Mouse (Mus musculus): Measurements from ENCODE around the gene Ankdd1b. TPM values are rescaled to one million over a fixed set of nuclear protein-coding genes. Genes with fewer than 3 reads are reported as not detected.

Ankdd1b gene
- polyA plus RNA-seq, 1 experiment from 2014 or later: not detected

DNA sequence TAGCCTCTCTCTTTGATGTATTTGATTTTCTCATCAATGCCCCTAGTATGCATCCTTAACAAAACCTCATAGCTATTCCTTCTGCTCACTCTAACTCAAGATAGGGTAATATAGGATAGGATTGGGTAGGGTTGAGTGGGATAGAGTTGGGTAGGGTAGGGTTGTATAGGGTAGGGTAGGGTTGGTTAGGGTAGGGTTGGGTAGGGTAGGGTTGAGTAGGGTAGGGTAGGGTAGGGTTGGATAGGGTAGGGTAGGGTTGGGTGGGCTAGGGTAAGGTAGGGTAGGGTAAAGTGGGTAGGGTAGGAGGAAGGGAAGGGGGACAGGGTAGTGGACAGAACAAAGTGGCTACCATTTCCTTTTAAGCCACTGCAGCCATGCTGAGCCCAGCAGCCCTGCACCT, 49.8 kb downstream of the Ankdd1b start:
- H3K27ac ChIP-seq: no peak overlapping the region
- peaks cover 29% of the 10 kb centered on the region for H3K36me3 ChIP-seq
- no peaks in the 10 kb centered on the region for H3K9me3 ChIP-seq
- H3K4me3 ChIP-seq: no peak overlapping the region
- no peak for DNase-seq (ENCODE audit: low spot score)
- H3K4me1 ChIP-seq (replicated peaks): no peaks in the 10 kb centered on the region
- no peaks in the 10 kb centered on the region for H3K27me3 ChIP-seq (ENCODE audit: insufficient read depth, poor library complexity, severe bottlenecking)

- no peaks in the 10 kb centered on the region for H3K9me3 ChIP-seq
- WGBS: 92% methylated on average over 4 of the region's 4 CpGs
- H3K36me3 ChIP-seq: peaks cover 57% of the 10 kb centered on the region
- H3K4me1 ChIP-seq (replicated peaks): no peaks in the 10 kb centered on the region
- H3K4me3 ChIP-seq: no peak overlapping the region
- no peaks in the 10 kb centered on the region for H3K27me3 ChIP-seq (ENCODE audit: insufficient read depth, poor library complexity, severe bottlenecking)
- H3K27ac ChIP-seq: no peak overlapping the region
- DNase-seq (ENCODE audit: low spot score): no peak
Measured at GRCm38 (mm10) chr13:96418487-96418886, 52.5 kb downstream of the Ankdd1b start.

GRCm38 (mm10) chr13:96417261-96417813, 53.7 kb downstream of the Ankdd1b start:
- no peak for DNase-seq (ENCODE audit: low spot score)
- H3K27me3 ChIP-seq (ENCODE audit: insufficient read depth, poor library complexity, severe bottlenecking): no peaks in the 10 kb centered on the region
- no peaks in the 10 kb centered on the region for H3K9me3 ChIP-seq
- 82% methylated on average over 5 of the region's 5 CpGs for WGBS
- H3K4me1 ChIP-seq (replicated peaks): no peaks in the 10 kb centered on the region
- peaks cover 68% of the 10 kb centered on the region for H3K36me3 ChIP-seq
- H3K27ac ChIP-seq: no peak overlapping the region
- no peak overlapping the region for H3K4me3 ChIP-seq

DNA sequence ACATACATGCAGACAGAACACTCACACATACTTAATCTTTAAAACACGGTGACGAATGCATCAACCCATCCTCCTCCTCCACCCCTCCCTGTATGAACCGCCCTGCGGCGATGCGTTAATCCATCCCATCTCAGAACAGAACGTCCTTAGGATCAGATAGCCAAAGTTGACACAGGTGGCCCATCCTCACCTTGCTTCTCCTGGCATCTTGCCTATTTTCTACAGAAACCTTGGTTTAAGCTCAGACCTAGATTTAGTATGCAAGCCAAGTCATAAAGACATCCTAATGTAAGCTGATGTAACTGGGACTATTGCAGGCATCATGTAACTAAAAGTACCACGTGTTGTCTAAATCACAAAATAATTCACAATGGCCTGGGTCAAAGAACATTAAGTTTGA, 54.6 kb downstream of the Ankdd1b start:
- no peak overlapping the region for H3K27ac ChIP-seq
- H3K9me3 ChIP-seq: no peaks in the 10 kb centered on the region
- H3K27me3 ChIP-seq (ENCODE audit: insufficient read depth, poor library complexity, severe bottlenecking): no peaks in the 10 kb centered on the region
- no peak for DNase-seq (ENCODE audit: low spot score)
- WGBS: 95% methylated on average over 8 of the region's 8 CpGs
- H3K4me3 ChIP-seq: no peak overlapping the region
- peaks cover 75% of the 10 kb centered on the region for H3K36me3 ChIP-seq
- H3K4me1 ChIP-seq (replicated peaks): no peaks in the 10 kb centered on the region

- no peaks in the 10 kb centered on the region for H3K4me1 ChIP-seq (replicated peaks)
- no peak for DNase-seq (ENCODE audit: low spot score)
- H3K9me3 ChIP-seq: no peaks in the 10 kb centered on the region
- WGBS: 93% methylated on average over 6 of the region's 6 CpGs
- no peak overlapping the region for H3K27ac ChIP-seq
- H3K27me3 ChIP-seq (ENCODE audit: insufficient read depth, poor library complexity, severe bottlenecking): no peaks in the 10 kb centered on the region
- peaks cover 94% of the 10 kb centered on the region for H3K36me3 ChIP-seq
- H3K4me3 ChIP-seq: no peak overlapping the region
Measured at GRCm38 (mm10) chr13:96414384-96414783, 56.6 kb downstream of the Ankdd1b start.

DNA sequence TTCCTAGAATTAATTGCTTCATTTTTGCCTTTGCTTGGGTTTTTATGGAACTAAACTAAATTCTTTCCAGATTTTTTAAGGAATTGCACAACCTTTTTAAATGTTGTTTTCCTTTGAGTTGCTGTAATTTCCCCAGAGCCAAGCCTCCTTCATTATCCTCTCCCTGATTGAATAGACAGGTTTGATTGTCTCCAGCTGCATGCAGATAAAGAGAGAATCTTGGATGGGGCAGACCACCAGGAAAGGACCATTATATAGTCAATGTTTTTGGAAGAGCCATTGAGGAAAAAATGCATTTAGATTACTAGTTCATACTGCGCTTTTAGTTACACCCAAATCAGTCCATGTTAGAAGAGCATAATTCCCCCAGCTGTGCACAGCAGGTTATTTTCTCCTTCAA, 62.2 kb downstream of the Ankdd1b start:
- no peaks in the 10 kb centered on the region for H3K27me3 ChIP-seq (ENCODE audit: insufficient read depth, poor library complexity, severe bottlenecking)
- DNase-seq (ENCODE audit: low spot score): no peak

GRCm38 (mm10) chr13:96407040-96407439, 64.0 kb downstream of the Ankdd1b start:
- WGBS: 63% methylated on average over 4 of the region's 4 CpGs
- DNase-seq (ENCODE audit: low spot score): peak; percentile 37
- peaks cover 91% of the 10 kb centered on the region for H3K36me3 ChIP-seq
- H3K27ac ChIP-seq: no peak overlapping the region
- H3K27me3 ChIP-seq (ENCODE audit: insufficient read depth, poor library complexity, severe bottlenecking): no peaks in the 10 kb centered on the region
- H3K9me3 ChIP-seq: no peaks in the 10 kb centered on the region
- H3K4me3 ChIP-seq: no peak overlapping the region
- 0 out of 2 replicates have a peak, but pooled peaks cover 3% of the 10 kb centered on the region for H3K4me1 ChIP-seq (replicated peaks)

More for the DNA sequence above, 62.2 kb downstream of the Ankdd1b start:
- Histone ChIP-seq H3K27ac (no peak overlapping the region), H3K36me3 (peaks cover 92% of the 10 kb centered on the region), H3K9me3 (no peaks in the 10 kb centered on the region), H3K4me1 (replicated peaks) (0 out of 2 replicates have a peak, but pooled peaks cover 3% of the 10 kb centered on the region), H3K4me3 (no peak overlapping the region)
- WGBS: 97% methylated on average over 1 of the region's 1 CpGs

- H3K9me3 ChIP-seq: no peaks in the 10 kb centered on the region
- no peak overlapping the region for H3K27ac ChIP-seq
- H3K36me3 ChIP-seq: peaks cover 93% of the 10 kb centered on the region
- H3K27me3 ChIP-seq (ENCODE audit: insufficient read depth, poor library complexity, severe bottlenecking): no peaks in the 10 kb centered on the region
- 95% methylated on average over 2 of the region's 2 CpGs for WGBS
- no peak for DNase-seq (ENCODE audit: low spot score)
- H3K4me1 ChIP-seq (replicated peaks): 0 out of 2 replicates have a peak, but pooled peaks cover 3% of the 10 kb centered on the region
- no peak overlapping the region for H3K4me3 ChIP-seq
Measured at GRCm38 (mm10) chr13:96405518-96405917, 65.5 kb downstream of the Ankdd1b start.

- H3K4me1 ChIP-seq (replicated peaks): no peaks in the 10 kb centered on the region
- peaks cover 98% of the 10 kb centered on the region for H3K36me3 ChIP-seq
- H3K27me3 ChIP-seq (ENCODE audit: insufficient read depth, poor library complexity, severe bottlenecking): no peaks in the 10 kb centered on the region
- H3K9me3 ChIP-seq: no peaks in the 10 kb centered on the region
- H3K4me3 ChIP-seq: no peak overlapping the region
- no peak overlapping the region for H3K27ac ChIP-seq
- 95% methylated on average over 5 of the region's 5 CpGs for WGBS
- no peak for DNase-seq (ENCODE audit: low spot score)
Measured at GRCm38 (mm10) chr13:96401251-96401650, 69.7 kb downstream of the Ankdd1b start.

DNA sequence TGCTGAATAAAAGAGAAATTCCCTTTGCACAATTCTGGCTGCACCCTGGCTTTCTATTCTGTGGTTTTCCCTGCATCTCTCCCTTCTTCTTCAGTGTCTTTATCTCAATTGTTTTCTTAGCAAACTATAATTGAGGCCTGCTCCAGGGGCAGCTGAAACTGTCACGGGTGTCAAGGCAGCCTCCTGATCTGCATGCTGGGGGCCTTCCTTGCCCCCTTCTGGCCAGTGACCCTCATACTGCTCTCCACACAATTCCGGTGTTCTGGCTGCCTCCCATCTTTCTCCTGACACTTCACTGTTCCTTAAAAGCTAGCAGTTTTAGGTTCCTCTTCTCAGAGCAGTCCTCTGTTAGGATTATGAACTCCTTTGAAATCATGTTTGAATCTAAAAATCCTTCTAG, 81.7 kb downstream of the Ankdd1b start:
- DNase-seq (ENCODE audit: low spot score): no peak
- Histone ChIP-seq H3K36me3 (peaks cover 43% of the 10 kb centered on the region), H3K4me1 (replicated peaks) (peaks cover 12% of the 10 kb centered on the region), H3K9me3 (no peaks in the 10 kb centered on the region), H3K4me3 (peak overlapping the region; percentile 84), H3K27me3 (ENCODE audit: insufficient read depth, poor library complexity, severe bottlenecking) (no peaks in the 10 kb centered on the region), H3K27ac (no peak overlapping the region)
- WGBS: 21% methylated on average over 2 of the region's 2 CpGs

DNA sequence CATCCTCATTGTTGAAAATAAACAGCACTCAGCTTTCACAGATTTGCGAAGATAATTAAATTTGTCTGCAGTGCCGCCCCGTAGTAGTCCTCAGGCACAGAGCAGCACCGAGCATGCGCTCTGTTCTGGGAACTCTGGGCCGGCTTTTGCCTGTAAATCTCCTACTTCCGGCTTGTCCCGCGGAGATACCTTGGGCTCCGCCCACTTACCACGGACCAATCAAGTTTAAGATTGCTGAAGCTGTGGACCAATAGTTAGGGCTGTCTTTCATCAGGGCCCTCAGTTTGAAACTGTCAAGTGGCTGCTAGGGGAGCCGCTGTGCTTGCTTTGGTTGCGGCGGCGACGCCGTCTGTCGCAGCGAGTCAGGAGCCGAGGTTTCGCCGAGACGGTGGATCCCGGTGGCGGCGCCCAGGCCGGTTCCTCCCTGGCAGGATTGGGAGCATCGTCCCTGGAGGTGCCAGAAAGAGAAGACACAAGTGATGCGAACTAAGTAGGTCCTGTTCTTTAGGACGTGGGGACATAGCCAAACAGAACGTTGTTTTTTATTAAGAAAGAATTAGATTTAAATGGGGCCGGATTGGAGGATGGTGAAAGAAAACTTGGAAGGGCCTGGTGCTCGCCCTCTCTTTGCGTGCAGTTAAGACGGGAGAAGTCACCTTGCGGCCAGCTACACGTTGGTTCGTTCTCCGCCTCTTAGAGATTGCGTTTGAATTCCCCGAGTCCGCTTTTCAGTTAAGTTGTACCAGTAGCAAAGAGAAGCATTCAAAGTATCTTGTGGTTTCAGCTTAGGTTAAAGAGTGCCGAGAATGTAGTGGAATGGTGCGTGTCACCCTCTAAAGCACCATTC, 82.7 kb downstream of the Ankdd1b start, which contains the start of gene Poc5:
Gene Poc5 (plus strand): TSS at position 253 of the 847 bp plus-strand sequence.
- Histone ChIP-seq H3K9me3 (no peaks in the 10 kb centered on the region), H3K36me3 (peaks cover 34% of the 10 kb centered on the region), H3K4me1 (replicated peaks) (peaks cover 12% of the 10 kb centered on the region), H3K27ac (peak within 1 kb of the TSS; percentile 90), H3K27me3 (ENCODE audit: insufficient read depth, poor library complexity, severe bottlenecking) (no peaks in the 10 kb centered on the region), H3K4me3 (peak within 1 kb of the TSS; percentile 84)
- peak; percentile 100 for DNase-seq (ENCODE audit: low spot score)
- WGBS: under 1% methylated on average over 44 of the region's 44 CpGs

GRCm38 (mm10) chr13:96377883-96378282, 93.1 kb downstream of the Ankdd1b start:
- no peaks in the 10 kb centered on the region for H3K27me3 ChIP-seq (ENCODE audit: insufficient read depth, poor library complexity, severe bottlenecking)
- H3K4me3 ChIP-seq: no peak overlapping the region
- 76% methylated on average over 4 of the region's 4 CpGs for whole genome bisulfite sequencing
- H3K4me1 ChIP-seq (replicated peaks): no peaks in the 10 kb centered on the region
- no peak for DNase-seq (ENCODE audit: low spot score)
- no peaks in the 10 kb centered on the region for H3K36me3 ChIP-seq
- no peaks in the 10 kb centered on the region for H3K9me3 ChIP-seq
- no peak overlapping the region for H3K27ac ChIP-seq

GRCm38 (mm10) chr13:96376871-96377270, 94.1 kb downstream of the Ankdd1b start:
- Histone ChIP-seq H3K9me3 (no peaks in the 10 kb centered on the region), H3K36me3 (no peaks in the 10 kb centered on the region), H3K27ac (no peak overlapping the region), H3K4me3 (no peak overlapping the region), H3K4me1 (replicated peaks) (no peaks in the 10 kb centered on the region), H3K27me3 (ENCODE audit: insufficient read depth, poor library complexity, severe bottlenecking) (no peaks in the 10 kb centered on the region)
- no peak for DNase-seq (ENCODE audit: low spot score)
- WGBS: 92% methylated on average over 18 of the region's 18 CpGs
